Mouse (Mus musculus): ENCODE results near the gene Il21r. TPM values are rescaled to one million over a fixed set of nuclear protein-coding genes. Genes with fewer than 3 reads are reported as not detected.

Gene Il21r
- total and polyA plus RNA-seq, 3 experiments, result 0.06 TPM; not detected in 2

GRCm38 (mm10) chr7:125657511-125657910 lies 54.3 kb downstream of the Il21r start:
- no peaks in the 10 kb centered on the region for H3K4me1 ChIP-seq (ENCODE audit: control insufficient read depth in 1 of 2, insufficient read depth in 2 of 2, low read length in 2 of 2)
- H3K9ac ChIP-seq (ENCODE audit: control insufficient read depth, low read depth, low read length, poor library complexity, severe bottlenecking), result no peak overlapping the region
- no peak overlapping the region for H3K4me3 ChIP-seq (ENCODE audit: control insufficient read depth in 1 of 2, insufficient read depth in 1 of 2, low read depth in 2 of 2, low read length in 2 of 2)
- TF ChIP-seq ZKSCAN1 (IDR thresholded peaks at IDR 0.05; ENCODE audit: low read depth, low read length), result no peak
- TF ChIP-seq MAZ (IDR thresholded peaks at IDR 0.05; ENCODE audit: low read depth, low read length), result no peak
- no peak for TF ChIP-seq MAX (IDR thresholded peaks at IDR 0.05; ENCODE audit: low read length)
- TF ChIP-seq EP300 (IDR thresholded peaks at IDR 0.05; ENCODE audit: low read depth in 1 of 2, low read length in 2 of 2), result no peak
- no peak for TF ChIP-seq E2F4 (IDR thresholded peaks at IDR 0.05; ENCODE audit: borderline replicate concordance, low read depth, low read length)
- TF ChIP-seq GABPA (IDR thresholded peaks at IDR 0.05; ENCODE audit: low read depth, low read length), result no peak
- TF ChIP-seq SIN3A (IDR thresholded peaks at IDR 0.05; ENCODE audit: low read length), result no peak
- no peak for TF ChIP-seq ZC3H11A (IDR thresholded peaks at IDR 0.05; ENCODE audit: low read depth, low read length)
- TF ChIP-seq POLR2A (IDR thresholded peaks at IDR 0.05; ENCODE audit: control insufficient read depth in 1 of 2, insufficient read depth in 1 of 2, low read depth in 1 of 2, low read length in 2 of 2, poor library complexity in 1 of 2), result no peak
- TF ChIP-seq MAFK (IDR thresholded peaks at IDR 0.05; ENCODE audit: borderline replicate concordance, low read depth, low read length), result no peak
- no peak for TF ChIP-seq CHD2 (IDR thresholded peaks at IDR 0.05; ENCODE audit: low read length)
- TF ChIP-seq SMC3 (IDR thresholded peaks at IDR 0.05; ENCODE audit: low read depth, low read length), result no peak
- no peak for TF ChIP-seq HCFC1 (IDR thresholded peaks at IDR 0.05; ENCODE audit: low read depth, low read length)
- no peak for TF ChIP-seq USF1 (IDR thresholded peaks at IDR 0.05; ENCODE audit: low read depth, low read length)
- TF ChIP-seq NRF1 (IDR thresholded peaks at IDR 0.05; ENCODE audit: insufficient read depth, low read depth, low read length, poor library complexity, severe bottlenecking), result no peak
- no peak for TF ChIP-seq UBTF (IDR thresholded peaks at IDR 0.05; ENCODE audit: borderline replicate concordance, insufficient read depth, low read depth, low read length)
- no peak for TF ChIP-seq RAD21 (IDR thresholded peaks at IDR 0.05; ENCODE audit: low read depth, low read length)
- no peak for TF ChIP-seq CHD1 (IDR thresholded peaks at IDR 0.05; ENCODE audit: low read depth, low read length)
- TF ChIP-seq MYB (IDR thresholded peaks at IDR 0.05; ENCODE audit: low read depth, low read length), result no peak
- H3K27ac ChIP-seq (ENCODE audit: control insufficient read depth, low read depth, low read length), result no peak overlapping the region
- H3K36me3 ChIP-seq (ENCODE audit: control insufficient read depth in 1 of 2, insufficient read depth in 2 of 2, low read length in 2 of 2), result peaks cover 0 to 18% of the 10 kb centered on the region in 2 experiments; a peak in 2 of 4 replicates
- DNase-seq (ENCODE audit: low read depth, low spot score), result no peak
- H3K79me2 ChIP-seq (ENCODE audit: control insufficient read depth, insufficient read depth, low read length, poor library complexity), result no peaks in the 10 kb centered on the region
- H3K27me3 ChIP-seq (ENCODE audit: control insufficient read depth in 1 of 2, insufficient read depth in 2 of 2, low read length in 2 of 2), result no peaks in the 10 kb centered on the region
- H3K9me3 ChIP-seq (replicated peaks; ENCODE audit: insufficient read depth, low read length), result no peaks in the 10 kb centered on the region

GRCm38 (mm10) chr7:125663654-125664053 lies 60.4 kb downstream of the Il21r start:
- H3K4me1 ChIP-seq (ENCODE audit: control insufficient read depth in 1 of 2, insufficient read depth in 2 of 2, low read length in 2 of 2), result no peaks in the 10 kb centered on the region
- TF ChIP-seq POLR2AphosphoS5 (IDR thresholded peaks at IDR 0.05; ENCODE audit: borderline replicate concordance, low read depth, low read length) (no peak), USF2 (IDR thresholded peaks at IDR 0.05; ENCODE audit: borderline replicate concordance in 1 of 2, insufficient read depth in 1 of 2, low read depth in 1 of 2, low read length in 2 of 2) (no peak)
- H3K36me3 ChIP-seq (ENCODE audit: control insufficient read depth in 1 of 2, insufficient read depth in 2 of 2, low read length in 2 of 2), result peaks cover 0 to 18% of the 10 kb centered on the region in 2 experiments; a peak in 2 of 4 replicates
- H3K4me3 ChIP-seq (ENCODE audit: control insufficient read depth in 1 of 2, insufficient read depth in 1 of 2, low read depth in 2 of 2, low read length in 2 of 2), result no peak overlapping the region
- no peak overlapping the region for H3K9ac ChIP-seq (ENCODE audit: control insufficient read depth, low read depth, low read length, poor library complexity, severe bottlenecking)
- no peak for DNase-seq (ENCODE audit: low read depth, low spot score)
- no peaks in the 10 kb centered on the region for H3K9me3 ChIP-seq (replicated peaks; ENCODE audit: insufficient read depth, low read length)
- no peak overlapping the region for H3K27ac ChIP-seq (ENCODE audit: control insufficient read depth, low read depth, low read length)
- H3K27me3 ChIP-seq (ENCODE audit: control insufficient read depth in 1 of 2, insufficient read depth in 2 of 2, low read length in 2 of 2), result no peaks in the 10 kb centered on the region
- no peaks in the 10 kb centered on the region for H3K79me2 ChIP-seq (ENCODE audit: control insufficient read depth, insufficient read depth, low read length, poor library complexity)
